Mouse (Mus musculus) cerebellum, adult 18-20 months (tissue): ENCODE results near the gene Strip1.

Experiments
- DNase-seq, 2 experiments: peaks; one replicate each; pipeline ENCODE4 v3.0.0; 2021

Gene Strip1

GRCm38 (mm10) chr3:107583893-107584292, 47.6 kb downstream of the Strip1 start:
- DNase-seq: no peak

GRCm38 (mm10) chr3:107582875-107583767, 48.4 kb downstream of the Strip1 start:
- peak in 1 of 2 experiments; percentile 24 for DNase-seq

DNA sequence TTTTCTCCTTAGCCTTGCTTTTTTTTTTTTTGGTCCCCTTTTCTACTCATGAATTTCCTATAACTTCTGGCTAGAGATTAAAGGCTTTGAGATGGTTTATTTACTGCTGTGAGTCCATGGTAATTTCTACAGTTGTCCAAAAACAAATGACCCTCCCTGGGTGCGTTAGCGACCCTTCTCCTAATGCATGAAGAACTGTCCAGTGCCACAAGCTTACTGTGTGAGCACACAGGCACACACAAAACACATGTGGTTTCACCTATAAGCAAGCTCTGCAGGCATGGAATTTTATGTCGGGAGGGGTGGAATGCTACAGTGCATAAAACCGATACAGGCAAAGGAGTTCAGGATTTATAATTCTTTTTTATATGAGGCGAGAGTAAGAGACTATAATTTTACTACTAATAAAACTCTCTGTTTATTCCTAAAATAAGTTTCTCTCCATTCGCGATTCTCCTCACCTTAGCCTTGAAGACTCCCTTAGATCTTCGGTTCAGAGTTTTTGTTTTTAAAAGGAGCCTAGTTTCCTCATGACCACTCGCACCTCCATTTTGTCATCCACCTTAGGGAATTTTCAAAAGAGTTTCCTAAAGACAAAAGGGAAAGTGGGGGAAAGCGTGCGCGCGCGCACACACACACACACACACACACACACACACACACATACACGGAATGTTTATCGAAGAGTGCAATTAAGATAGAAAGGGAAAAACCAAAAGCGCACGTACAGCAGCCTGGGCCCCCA, 49.2 kb downstream of the Strip1 start:
- no peak for DNase-seq

- DNase-seq: no peak
These were observed 50.1 kb downstream of the Strip1 start for GRCm38 (mm10) chr3:107581103-107582010.

GRCm38 (mm10) chr3:107579466-107579865, 52.0 kb downstream of the Strip1 start:
- DNase-seq: peak; percentile 73 to 80

- no peak for DNase-seq
These were observed 53.6 kb downstream of the Strip1 start for GRCm38 (mm10) chr3:107577810-107578390.

DNA sequence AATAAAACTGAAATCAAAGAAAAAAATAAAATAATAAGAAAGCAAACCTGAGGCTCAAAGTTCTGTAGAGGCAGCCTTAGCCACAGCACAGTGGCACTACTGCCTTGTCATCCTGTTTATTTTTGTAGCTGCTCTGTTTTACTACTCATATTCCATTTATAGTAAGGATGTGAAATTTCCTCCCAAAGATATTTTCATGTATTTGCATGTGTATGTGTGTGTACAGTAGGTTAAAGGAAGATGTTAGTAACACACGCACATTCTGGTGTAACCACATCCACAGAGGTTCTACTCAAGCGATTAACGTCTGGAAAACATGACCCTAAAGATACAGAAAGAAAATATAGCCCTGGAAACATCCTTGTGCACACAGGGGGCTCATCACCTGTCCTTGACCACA, 54.7 kb downstream of the Strip1 start:
- DNase-seq: no peak

GRCm38 (mm10) chr3:107571205-107571604, 60.3 kb downstream of the Strip1 start:
- no peak for DNase-seq

DNA sequence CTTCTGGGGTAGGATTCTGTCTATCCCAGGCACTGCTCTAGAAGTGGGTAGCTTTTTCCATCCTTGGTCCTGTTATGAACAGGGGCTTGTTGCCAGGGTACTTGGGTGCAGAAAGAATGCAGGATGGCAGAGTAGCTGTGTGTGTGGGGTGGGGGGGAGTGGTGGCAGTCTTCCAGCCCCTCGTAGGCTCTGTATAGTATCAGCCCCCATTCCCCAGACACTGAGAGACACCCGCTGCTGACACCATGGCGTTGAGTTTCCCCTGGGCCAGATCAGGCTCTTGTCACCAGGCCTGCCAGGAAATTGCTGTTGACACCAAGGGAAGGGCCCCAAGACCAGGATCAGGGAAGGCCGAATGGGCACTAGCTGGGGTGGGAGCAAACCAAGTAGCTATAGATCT, 62.8 kb downstream of the Strip1 start:
- no peak for DNase-seq

- DNase-seq: no peak
These were observed 63.7 kb downstream of the Strip1 start for GRCm38 (mm10) chr3:107567766-107568165.

DNA sequence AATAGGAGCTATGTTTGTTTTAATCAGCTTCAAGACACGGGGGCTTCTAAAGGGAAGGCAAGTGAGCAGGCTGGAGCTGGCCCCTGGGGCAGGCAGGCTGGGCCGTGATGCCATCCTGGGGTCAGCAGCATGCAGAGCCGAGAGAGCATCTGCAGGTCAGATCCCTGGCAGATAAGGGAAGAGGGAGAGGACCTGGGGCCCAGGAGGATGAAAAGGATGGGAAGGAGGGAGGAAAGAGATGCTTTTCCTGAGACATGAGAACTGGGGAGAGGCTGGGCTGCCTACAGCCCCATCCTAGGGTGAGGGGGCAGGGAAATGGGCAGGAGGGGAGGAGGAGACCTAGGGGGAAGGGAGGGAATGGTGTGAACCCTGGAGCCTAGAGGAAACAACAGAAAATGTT, 66.2 kb downstream of the Strip1 start:
- DNase-seq: no peak

DNA sequence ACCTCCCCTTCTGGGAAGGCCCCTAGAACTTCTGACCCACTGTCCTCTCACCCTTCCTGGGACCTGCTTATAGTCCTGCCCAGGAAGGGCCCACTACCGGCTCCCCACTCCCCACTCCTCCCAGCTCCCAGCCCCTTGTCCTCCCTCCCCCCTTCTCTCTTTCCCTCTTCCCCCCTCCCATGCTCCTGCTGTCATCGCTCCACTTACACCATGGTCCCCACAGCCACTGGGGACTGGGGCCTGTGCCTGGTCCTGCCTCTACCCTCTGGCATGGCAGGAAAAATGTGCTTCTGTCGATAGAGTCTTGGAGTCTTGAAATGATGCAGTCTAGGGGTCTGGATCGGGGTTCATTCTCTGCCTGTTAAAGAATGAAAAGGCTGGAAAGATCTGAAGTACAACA, 67.6 kb downstream of the Strip1 start:
- no peak for DNase-seq

- no peak for DNase-seq
These were observed 68.9 kb downstream of the Strip1 start for GRCm38 (mm10) chr3:107562591-107562990.
